Mouse (Mus musculus): ENCODE results near the gene Bdkrb2. TPM values are rescaled to one million over a fixed set of nuclear protein-coding genes. Genes with fewer than 3 reads are reported as not detected.

The Bdkrb2 gene
- polyA plus RNA-seq, 1 experiment from 2014 or later = 0.05 TPM

GRCm38 (mm10) chr12:105549835-105550802 is 12.9 kb upstream of the Bdkrb2 start:
- TF ChIP-seq CTCF (IDR thresholded peaks at IDR 0.05; ENCODE audit: low read depth) (no peak), EP300 (IDR thresholded peaks at IDR 0.05; ENCODE audit: low read depth) (no peak)
- Histone ChIP-seq H3K4me1 (ENCODE audit: insufficient read depth) (peaks cover 7% of the 10 kb centered on the region), H3K36me3 (replicated peaks; ENCODE audit: insufficient read depth, low read length) (no peaks in the 10 kb centered on the region), H3K4me2 (ENCODE audit: low read depth, low read length) (no peak overlapping the region), H3K27ac (ENCODE audit: low read depth) (no peak overlapping the region), H3K4me3 (ENCODE audit: low read depth, low read length) (no peak overlapping the region), H3K9ac (replicated peaks) (no peak overlapping the region), H3K9me3 (ENCODE audit: low read length) (no peaks in the 10 kb centered on the region), H3K27me3 (ENCODE audit: insufficient read depth, low read length) (no peaks in the 10 kb centered on the region)
- no peak for ATAC-seq
- no peak for DNase-seq
- WGBS (ENCODE audit: insufficient replicate concordance) = 66% methylated on average over 4 of the region's 4 CpGs

- H3K9ac ChIP-seq (replicated peaks) = no peak overlapping the region
- H3K27me3 ChIP-seq (ENCODE audit: insufficient read depth, low read length) = no peaks in the 10 kb centered on the region
- no peak overlapping the region for H3K4me3 ChIP-seq (ENCODE audit: low read depth, low read length)
- no peaks in the 10 kb centered on the region for H3K9me3 ChIP-seq (ENCODE audit: low read length)
- DNase-seq = no peak
- no peak overlapping the region for H3K27ac ChIP-seq (ENCODE audit: low read depth)
- TF ChIP-seq EP300 (IDR thresholded peaks at IDR 0.05; ENCODE audit: low read depth) = no peak
- no peak for TF ChIP-seq CTCF (IDR thresholded peaks at IDR 0.05; ENCODE audit: low read depth)
- 38% methylated on average over 6 of the region's 6 CpGs for WGBS (ENCODE audit: insufficient replicate concordance)
- H3K4me1 ChIP-seq (ENCODE audit: insufficient read depth) = peaks cover 3% of the 10 kb centered on the region; the same call in 1 of the 2 replicates
- no peaks in the 10 kb centered on the region for H3K36me3 ChIP-seq (replicated peaks; ENCODE audit: insufficient read depth, low read length)
- no peak overlapping the region for H3K4me2 ChIP-seq (ENCODE audit: low read depth, low read length)
- no peak for ATAC-seq
Measured at GRCm38 (mm10) chr12:105551551-105551989, 11.5 kb upstream of the Bdkrb2 start.

- H3K4me2 ChIP-seq (ENCODE audit: low read depth, low read length) = no peak overlapping the region
- WGBS (ENCODE audit: insufficient replicate concordance) = 55% methylated on average over 8 of the region's 8 CpGs
- no peaks in the 10 kb centered on the region for H3K27me3 ChIP-seq (ENCODE audit: insufficient read depth, low read length)
- DNase-seq (no peak), ATAC-seq (no peak)
- no peaks in the 10 kb centered on the region for H3K9me3 ChIP-seq (ENCODE audit: low read length)
- H3K36me3 ChIP-seq (replicated peaks; ENCODE audit: insufficient read depth, low read length) = no peaks in the 10 kb centered on the region
- no peak overlapping the region for H3K9ac ChIP-seq (replicated peaks)
- H3K4me3 ChIP-seq (ENCODE audit: low read depth, low read length) = no peak overlapping the region
- TF ChIP-seq EP300 (IDR thresholded peaks at IDR 0.05; ENCODE audit: low read depth) (no peak), CTCF (IDR thresholded peaks at IDR 0.05; ENCODE audit: low read depth) (no peak)
- no peaks in the 10 kb centered on the region; the same call in 1 of the 2 replicates for H3K4me1 ChIP-seq (ENCODE audit: insufficient read depth)
- H3K27ac ChIP-seq (ENCODE audit: low read depth) = no peak overlapping the region
Measured at GRCm38 (mm10) chr12:105554151-105554772, 8.8 kb upstream of the Bdkrb2 start.

GRCm38 (mm10) chr12:105555172-105555571 is 7.9 kb upstream of the Bdkrb2 start:
- no peak for ATAC-seq
- Histone ChIP-seq H3K4me3 (ENCODE audit: low read depth, low read length) (no peak overlapping the region), H3K9me3 (ENCODE audit: low read length) (no peaks in the 10 kb centered on the region), H3K4me2 (ENCODE audit: low read depth, low read length) (no peak overlapping the region), H3K36me3 (replicated peaks; ENCODE audit: insufficient read depth, low read length) (no peaks in the 10 kb centered on the region), H3K9ac (replicated peaks) (no peak overlapping the region), H3K27me3 (ENCODE audit: insufficient read depth, low read length) (no peaks in the 10 kb centered on the region), H3K27ac (ENCODE audit: low read depth) (no peak overlapping the region), H3K4me1 (ENCODE audit: insufficient read depth) (no peaks in the 10 kb centered on the region; the same call in 1 of the 2 replicates)
- WGBS (ENCODE audit: insufficient replicate concordance) = 64% methylated on average over 5 of the region's 5 CpGs
- TF ChIP-seq CTCF (IDR thresholded peaks at IDR 0.05; ENCODE audit: low read depth) (no peak), EP300 (IDR thresholded peaks at IDR 0.05; ENCODE audit: low read depth) (no peak)
- no peak for DNase-seq

- H3K4me2 ChIP-seq (ENCODE audit: low read depth, low read length) = no peak overlapping the region
- peaks cover 5% of the 10 kb centered on the region for H3K27me3 ChIP-seq (ENCODE audit: insufficient read depth, low read length)
- H3K27ac ChIP-seq (ENCODE audit: low read depth) = no peak overlapping the region
- 55% methylated on average over 7 of the region's 7 CpGs for WGBS (ENCODE audit: insufficient replicate concordance)
- no peak for ATAC-seq
- no peaks in the 10 kb centered on the region; the same call in 1 of the 2 replicates for H3K4me1 ChIP-seq (ENCODE audit: insufficient read depth)
- H3K4me3 ChIP-seq (ENCODE audit: low read depth, low read length) = no peak overlapping the region
- H3K9ac ChIP-seq (replicated peaks) = no peak overlapping the region
- H3K36me3 ChIP-seq (replicated peaks; ENCODE audit: insufficient read depth, low read length) = no peaks in the 10 kb centered on the region
- no peak for DNase-seq
- TF ChIP-seq CTCF (IDR thresholded peaks at IDR 0.05; ENCODE audit: low read depth) (no peak), EP300 (IDR thresholded peaks at IDR 0.05; ENCODE audit: low read depth) (no peak)
- no peaks in the 10 kb centered on the region for H3K9me3 ChIP-seq (ENCODE audit: low read length)
Measured at GRCm38 (mm10) chr12:105557250-105557925, 5.6 kb upstream of the Bdkrb2 start.

Data from liver, postnatal 0 days (tissue).